Mouse (Mus musculus): ENCODE results near the gene Hspbp1. TPM values are rescaled to one million over a fixed set of nuclear protein-coding genes. Genes with fewer than 3 reads are reported as not detected.

Gene Hspbp1
- total RNA-seq, 4 experiments from 2014 or later, result 23.4 to 28.8 (median 24.4) TPM

- no peak for DNase-seq (ENCODE audit: low spot score in 2 of 2)
Observed at GRCm38 (mm10) chr7:4636179-4636578, 48.7 kb downstream of the Hspbp1 start.

- no peak for DNase-seq (ENCODE audit: low spot score in 2 of 2)
Observed at GRCm38 (mm10) chr7:4631031-4631430, 53.8 kb downstream of the Hspbp1 start, which contains the start of gene Tmem86b. TSS of gene Tmem86b (minus strand) at chr7:4631422.

- DNase-seq (ENCODE audit: low spot score in 2 of 2), result no peak
Observed at GRCm38 (mm10) chr7:4630198-4630597, 54.7 kb downstream of the Hspbp1 start.

GRCm38 (mm10) chr7:4629586-4629985, 55.3 kb downstream of the Hspbp1 start:
- DNase-seq (ENCODE audit: low spot score in 2 of 2), result no peak

- DNase-seq (ENCODE audit: low spot score in 2 of 2), result no peak
Observed at GRCm38 (mm10) chr7:4625928-4626327, 58.9 kb downstream of the Hspbp1 start.

GRCm38 (mm10) chr7:4624343-4624742, 60.5 kb downstream of the Hspbp1 start:
- no peak for DNase-seq (ENCODE audit: low spot score in 2 of 2)

- no peak for DNase-seq (ENCODE audit: low spot score in 2 of 2)
Observed at GRCm38 (mm10) chr7:4623544-4624189, 61.2 kb downstream of the Hspbp1 start.

- no peak for DNase-seq (ENCODE audit: low spot score in 2 of 2)
Observed at GRCm38 (mm10) chr7:4619979-4620378, 64.9 kb downstream of the Hspbp1 start.

GRCm38 (mm10) chr7:4613740-4614403, 71.0 kb downstream of the Hspbp1 start:
- no peak for DNase-seq (ENCODE audit: low spot score in 2 of 2)

- DNase-seq (ENCODE audit: low spot score in 2 of 2), result no peak
Observed at GRCm38 (mm10) chr7:4612956-4613355, 71.9 kb downstream of the Hspbp1 start.

GRCm38 (mm10) chr7:4612386-4612785, 72.5 kb downstream of the Hspbp1 start:
- DNase-seq (ENCODE audit: low spot score in 2 of 2), result no peak

- no peak for DNase-seq (ENCODE audit: low spot score in 2 of 2)
Observed at GRCm38 (mm10) chr7:4611921-4612341, 72.9 kb downstream of the Hspbp1 start.

- DNase-seq (ENCODE audit: low spot score in 2 of 2), result no peak
Observed at GRCm38 (mm10) chr7:4611511-4611910, 73.4 kb downstream of the Hspbp1 start.

Other genes starting within 250 kb of the Hspbp1 start
- 10 to 100 TPM; 12.2 to 17.6 (median 14.3) TPM for gene Rdh13, start 239.4 kb downstream of the Hspbp1 start, total RNA-seq (2022)
- 1 to 10 TPM in 3 of 4 experiments, under 1 TPM in 1; 0.67 to 3.4 (median 2.3) TPM for gene Eps8l1, start 224.4 kb downstream of the Hspbp1 start, total RNA-seq (2022)
- gene Ppp1r12c, start 183.4 kb downstream of the Hspbp1 start, total RNA-seq (2022), result 10 to 100 TPM; 11.6 to 17.2 (median 16.7) TPM
- gene Tnnt1, start 168.7 kb downstream of the Hspbp1 start, total RNA-seq (2022), result 100 to 1,000 TPM; 464 to 544 (median 482) TPM
- 1 to 10 TPM; 1.8 to 3.0 (median 2.3) TPM for gene Tnni3, start 160.8 kb downstream of the Hspbp1 start, total RNA-seq (2022)
- gene Dnaaf3, start 152.6 kb downstream of the Hspbp1 start, total RNA-seq (2022), result under 1 TPM in 1 of 4 experiments, not detected in 3; 0.13 TPM
- gene Syt5, start 137.5 kb downstream of the Hspbp1 start, total RNA-seq (2022), result under 1 TPM in 1 of 4 experiments, not detected in 3; 0.15 TPM
- gene Ptprh, start 81.0 kb downstream of the Hspbp1 start, total RNA-seq (2022), result not detected
- 1 to 10 TPM; 1.4 to 2.3 (median 2.0) TPM for gene Tmem86b, start 53.6 kb downstream of the Hspbp1 start, total RNA-seq (2022)
- 10 to 100 TPM; 48.2 to 53.4 (median 49.4) TPM for gene Ppp6r1, start 26.0 kb downstream of the Hspbp1 start, total RNA-seq (2022)
- under 1 TPM; 0.13 to 0.49 (median 0.39) TPM for gene Brsk1, start 5.5 kb upstream of the Hspbp1 start, total RNA-seq (2022)
- gene Tmem150b, start 40.2 kb upstream of the Hspbp1 start, total RNA-seq (2022), result not detected
- 1 to 10 TPM; 3.5 to 5.2 (median 4.8) TPM for gene Kmt5c, start 55.0 kb upstream of the Hspbp1 start, total RNA-seq (2022)
- gene Cox6b2, start 68.0 kb upstream of the Hspbp1 start, total RNA-seq (2022), result not detected
- not detected for gene Fam71e2, start 86.2 kb upstream of the Hspbp1 start, total RNA-seq (2022)
- gene Il11, start 97.8 kb upstream of the Hspbp1 start, total RNA-seq (2022), result not detected
- not detected for gene Tmem190, start 97.9 kb upstream of the Hspbp1 start, total RNA-seq (2022)
- 10 to 100 TPM in 1 of 4 experiments, 1 to 10 TPM in 3; 6.0 to 12.3 (median 7.4) TPM for gene Tmem238, start 104.6 kb upstream of the Hspbp1 start, total RNA-seq (2022)
- gene Rpl28, start 107.8 kb upstream of the Hspbp1 start, total RNA-seq (2022), result 100 to 1,000 TPM; 347 to 558 (median 433) TPM
- 100 to 1,000 TPM in 1 of 4 experiments, 10 to 100 TPM in 3; 92.3 to 102 (median 95.8) TPM for gene Ube2s, start 127.5 kb upstream of the Hspbp1 start, total RNA-seq (2022)
- gene Shisa7, start 159.6 kb upstream of the Hspbp1 start, total RNA-seq (2022), result not detected
- gene Isoc2b, start 185.2 kb upstream of the Hspbp1 start, total RNA-seq (2022), result 1 to 10 TPM; 3.5 to 5.0 (median 3.8) TPM
- gene Isoc2a, start 192.1 kb upstream of the Hspbp1 start, total RNA-seq (2022), result 10 to 100 TPM; 23.6 to 32.4 (median 28.2) TPM
- gene Gm36210, start 221.4 kb upstream of the Hspbp1 start, total RNA-seq (2022), result under 1 TPM in 3 of 4 experiments, not detected in 1; 0.29 to 0.81 (median 0.48) TPM
- gene Zfp628, start 230.1 kb upstream of the Hspbp1 start, total RNA-seq (2022), result 10 to 100 TPM in 2 of 4 experiments, 1 to 10 TPM in 2; 8.3 to 10.7 (median 9.7) TPM
- 1 to 10 TPM; 4.2 to 5.2 (median 4.6) TPM for gene Nat14, start 237.0 kb upstream of the Hspbp1 start, total RNA-seq (2022)
- gene Ssc5d, start 240.7 kb upstream of the Hspbp1 start, total RNA-seq (2022), result 1 to 10 TPM; 1.9 to 4.6 (median 2.5) TPM